Mouse (Mus musculus) heart, postnatal 25 days (tissue): ENCODE measurements around the gene BC030867. TPM values are rescaled to one million over a fixed set of nuclear protein-coding genes. Genes with fewer than 3 reads are reported as not detected.

ENCODE experiments used
- DNase-seq: peaks from one replicate; pipeline ENCODE4 v3.0.0; 2022; ENCODE audit warnings: low spot score
- intact Hi-C: fragments of 180-260 bp; cut with DNase I; formaldehyde crosslinking; loops from one replicate; pipeline ENCODE4 v1.15.1; 2025
- total RNA-seq, 2 experiments: library from RNA; stranded (reverse); gene quantifications; 2 replicates each; pipeline ENCODE4 v1.2.3; 2021

BC030867 gene
- total RNA-seq, 2 experiments from 2014 or later: 0.10 to 0.39 TPM

GRCm38 (mm10) chr11:102219247-102219993 lies 29.3 kb upstream of the BC030867 start:
- intact Hi-C loops: loop anchor here (5.0 kb wide), 1 partner anchor 213 kb away; the partner anchor contains the start of gene Grn
- DNase-seq: no peak

- intact Hi-C loops: loop anchor here (5.0 kb wide), 1 partner anchor 212 kb away; the partner anchor contains the start of gene Grn
Observed at GRCm38 (mm10) chr11:102219994-102220346, 28.7 kb upstream of the BC030867 start.

GRCm38 (mm10) chr11:102220451-102220850 lies 28.2 kb upstream of the BC030867 start:
- DNase-seq: no peak
- intact Hi-C loops: no loop called here

More at GRCm38 (mm10) chr11:102219994-102220346, 28.7 kb upstream of the BC030867 start:
- DNase-seq: peak; percentile 55

- no peak for DNase-seq
- intact Hi-C loops: no loop called here
Observed at GRCm38 (mm10) chr11:102221243-102221953, 27.3 kb upstream of the BC030867 start.

- DNase-seq: no peak
- intact Hi-C loops: no loop called here
Observed at GRCm38 (mm10) chr11:102221954-102222351, 26.7 kb upstream of the BC030867 start.

- intact Hi-C loops: no loop called here
- no peak for DNase-seq
Observed at GRCm38 (mm10) chr11:102223166-102223565, 25.5 kb upstream of the BC030867 start.

- DNase-seq: no peak
- intact Hi-C loops: no loop called here
Observed at GRCm38 (mm10) chr11:102224686-102225085, 24.0 kb upstream of the BC030867 start.

GRCm38 (mm10) chr11:102225221-102225620 lies 23.5 kb upstream of the BC030867 start:
- intact Hi-C loops: no loop called here
- DNase-seq: no peak

- DNase-seq: no peak
- intact Hi-C loops: no loop called here
Observed at GRCm38 (mm10) chr11:102226067-102226978, 22.4 kb upstream of the BC030867 start.

- DNase-seq: no peak
- intact Hi-C loops: loop anchor here (2.0 kb wide), 1 partner anchor 39 kb away; the partner anchor contains the start of gene G6pc3
Observed at GRCm38 (mm10) chr11:102227270-102228190, 21.2 kb upstream of the BC030867 start.

GRCm38 (mm10) chr11:102228191-102228545 lies 20.5 kb upstream of the BC030867 start:
- intact Hi-C loops: loop anchor here (2.0 kb wide), 1 partner anchor 39 kb away; the partner anchor contains the start of gene G6pc3
- no peak for DNase-seq

GRCm38 (mm10) chr11:102228646-102229268 lies 19.9 kb upstream of the BC030867 start:
- DNase-seq: no peak
- intact Hi-C loops: loop anchor here (2.0 kb wide), 1 partner anchor 40 kb away; the partner anchor contains the start of gene G6pc3

- intact Hi-C loops: loop anchor here (2.0 kb wide), 1 partner anchor 41 kb away; the partner anchor contains the start of gene G6pc3
- DNase-seq: no peak
Observed at GRCm38 (mm10) chr11:102229331-102229953, 19.2 kb upstream of the BC030867 start.

GRCm38 (mm10) chr11:102230006-102230741 lies 18.5 kb upstream of the BC030867 start, which contains the start of gene Hdac5:
Hdac5 (minus strand) TSS chr11:102230166.
- peak; percentile 96 for DNase-seq
- intact Hi-C loops: loop anchor here (1.0 kb wide), 1 partner anchor 18 kb away; the partner anchor contains the start of gene BC030867

- intact Hi-C loops: no loop called here
- no peak for DNase-seq
Observed at GRCm38 (mm10) chr11:102236022-102236421, 12.7 kb upstream of the BC030867 start.

- intact Hi-C loops: no loop called here
- DNase-seq: no peak
Observed at GRCm38 (mm10) chr11:102240636-102241035, 8.0 kb upstream of the BC030867 start.

GRCm38 (mm10) chr11:102241246-102241645 lies 7.4 kb upstream of the BC030867 start:
- intact Hi-C loops: no loop called here
- no peak for DNase-seq
